Mouse (Mus musculus) gastrocnemius, adult 18-20 months (tissue): Measurements from ENCODE around the gene Alox5. TPM values are rescaled to one million over a fixed set of nuclear protein-coding genes. Genes with fewer than 3 reads are reported as not detected.

Experiments used
- DNase-seq: peaks from one replicate; pipeline ENCODE4 v3.0.0; 2021; ENCODE audit warnings: low spot score
- total RNA-seq, 2 experiments: library from RNA; stranded (reverse); gene quantifications; 2 replicates each; pipeline ENCODE4 v1.2.3; 2021

The Alox5 gene
- total RNA-seq, 2 experiments from 2014 or later: 0.88 to 1.2 TPM

- no peak for DNase-seq
Observed at GRCm38 (mm10) chr6:116386506-116386905, 74.5 kb downstream of the Alox5 start.

GRCm38 (mm10) chr6:116386045-116386415 lies 74.9 kb downstream of the Alox5 start:
- no peak for DNase-seq

GRCm38 (mm10) chr6:116385194-116386044 lies 75.6 kb downstream of the Alox5 start:
- DNase-seq: no peak

- peak; percentile 18 for DNase-seq
Observed at GRCm38 (mm10) chr6:116383582-116383981, 77.4 kb downstream of the Alox5 start.

DNA sequence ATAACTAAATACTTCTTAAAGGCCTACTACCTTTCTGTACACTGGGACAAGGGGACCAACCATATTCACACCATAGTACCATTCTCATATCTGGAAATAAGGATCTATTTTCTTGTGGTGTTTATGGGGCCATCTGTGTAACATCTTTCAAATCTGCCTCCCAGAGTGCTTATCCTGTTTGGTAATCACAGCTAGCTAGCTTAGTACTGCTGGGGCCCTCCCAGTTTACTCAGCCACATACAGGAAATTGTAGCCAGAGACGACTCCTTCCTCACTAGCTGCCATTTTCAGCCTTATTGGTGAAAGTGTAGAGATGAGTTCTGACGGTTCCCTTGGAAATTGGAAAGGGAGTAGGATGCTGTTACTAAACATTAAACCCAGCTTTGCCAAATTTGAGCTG lies 79.4 kb downstream of the Alox5 start:
- DNase-seq: no peak

GRCm38 (mm10) chr6:116380157-116380556 lies 80.8 kb downstream of the Alox5 start:
- no peak for DNase-seq

DNA sequence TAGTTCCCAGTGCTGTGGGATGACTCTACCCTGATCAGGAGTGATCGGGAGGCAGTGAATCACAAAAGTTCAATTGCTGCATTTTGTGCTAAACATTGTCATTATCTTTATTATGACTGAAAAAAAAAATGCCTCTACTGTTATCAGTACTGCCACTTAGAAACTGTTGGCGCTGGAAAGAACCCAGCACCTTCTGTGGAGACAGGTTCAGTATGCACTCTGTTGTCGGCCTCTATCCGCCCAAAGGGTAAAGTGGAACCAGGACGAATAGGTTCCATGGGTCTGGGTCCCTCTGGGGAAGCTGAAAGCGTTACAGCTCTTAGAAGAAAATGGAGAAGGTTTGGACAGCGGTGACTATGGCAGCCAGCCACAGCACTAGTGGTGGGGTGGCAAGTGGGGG lies 82.1 kb downstream of the Alox5 start:
- DNase-seq: no peak

GRCm38 (mm10) chr6:116374618-116375017 lies 86.4 kb downstream of the Alox5 start:
- no peak for DNase-seq

- no peak for DNase-seq
Observed at GRCm38 (mm10) chr6:116374136-116374535, 86.8 kb downstream of the Alox5 start.

DNA sequence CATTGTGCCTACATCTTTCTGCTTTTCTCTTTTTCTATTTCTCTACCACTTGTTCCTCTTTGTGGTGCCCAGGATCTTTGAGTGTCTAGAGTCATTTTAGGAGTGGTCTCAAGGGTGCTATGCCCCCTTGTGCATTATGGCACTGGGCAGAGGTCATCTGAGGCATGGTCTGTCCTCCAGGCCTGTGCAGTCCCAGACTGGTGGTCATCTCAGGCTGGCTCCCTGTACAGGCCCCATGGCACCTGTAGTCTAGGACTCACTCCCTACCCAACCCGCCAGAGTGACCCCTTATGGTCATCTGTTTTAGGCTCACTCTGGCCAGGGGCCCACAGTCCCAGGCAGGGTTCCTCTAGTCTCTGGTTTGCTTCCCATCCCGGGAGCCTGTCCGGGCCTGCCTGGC lies 89.5 kb downstream of the Alox5 start:
- no peak for DNase-seq

GRCm38 (mm10) chr6:116370216-116370976 lies 90.6 kb downstream of the Alox5 start:
- DNase-seq: no peak

DNA sequence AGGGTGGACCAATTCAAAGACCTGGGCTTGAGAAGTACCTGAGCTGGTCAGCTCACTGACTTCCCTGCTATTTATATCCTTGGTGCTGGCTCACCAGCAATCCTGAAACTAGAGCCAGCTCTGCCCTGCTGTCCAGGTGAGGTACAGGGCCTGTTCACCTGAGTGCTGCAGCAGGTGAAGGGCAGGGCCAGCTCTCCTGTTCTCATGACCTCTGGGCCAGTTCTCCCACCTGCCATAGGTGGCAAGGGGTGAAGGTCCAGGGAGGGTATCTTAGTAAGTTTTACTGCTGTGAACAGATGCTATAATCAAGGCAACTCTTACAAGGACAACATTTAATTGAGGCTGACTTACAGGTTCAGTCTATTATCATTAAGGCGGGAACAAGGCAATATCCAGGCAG lies 91.2 kb downstream of the Alox5 start:
- no peak for DNase-seq

GRCm38 (mm10) chr6:116367971-116368370 lies 93.0 kb downstream of the Alox5 start:
- DNase-seq: no peak

- no peak for DNase-seq
Observed at GRCm38 (mm10) chr6:116361993-116362392, 99.0 kb downstream of the Alox5 start.

GRCm38 (mm10) chr6:116361463-116361862 lies 99.5 kb downstream of the Alox5 start:
- no peak for DNase-seq

Other genes starting within 250 kb of the Alox5 start
- under 1 TPM; 0.52 to 0.94 TPM for gene Zfand4, start 197.0 kb downstream of the Alox5 start, total RNA-seq
- 10 to 100 TPM; 24.6 to 27.8 TPM for gene March8, start 123.2 kb downstream of the Alox5 start, total RNA-seq
- gene Olfr211, start 27.9 kb upstream of the Alox5 start, total RNA-seq: not detected
- under 1 TPM; 0.07 to 0.09 TPM for gene Olfr212, start 45.3 kb upstream of the Alox5 start, total RNA-seq
- not detected for gene Olfr213, start 77.3 kb upstream of the Alox5 start, total RNA-seq
- gene Gm5580, start 90.0 kb upstream of the Alox5 start, total RNA-seq: 1 to 10 TPM; 1.2 to 1.9 TPM
- not detected for gene Olfr214, start 93.1 kb upstream of the Alox5 start, total RNA-seq
- not detected for gene Olfr215, start 123.0 kb upstream of the Alox5 start, total RNA-seq
- 1 to 10 TPM; 6.7 to 7.2 TPM for gene Zfp422, start 167.8 kb upstream of the Alox5 start, total RNA-seq
- 10 to 100 TPM; 10.7 to 17.4 TPM for gene Depp1, start 189.4 kb upstream of the Alox5 start, total RNA-seq
- gene Rassf4, start 212.8 kb upstream of the Alox5 start, total RNA-seq: 1 to 10 TPM; 1.4 to 1.8 TPM